Mouse (Mus musculus) forebrain, embryonic 15.5 days (tissue): ENCODE results near the gene Gm49405. TPM values are rescaled to one million over a fixed set of nuclear protein-coding genes. Genes with fewer than 3 reads are reported as not detected.
"Not testable (repeated sequence)": the region's sequence is repeated elsewhere in the genome, so short reads cannot be mapped to it uniquely, and the experiment has no call there.

Experiments used
- ATAC-seq: fragments of 200-750 bp; cut with Nextera tagmentation; replicated peaks from 2 replicates; pipeline ENCODE4 v1.8.0; 2017; ENCODE audit warnings: mild to moderate bottlenecking, moderate TSS enrichment, moderate library complexity
- H3K27ac ChIP-seq: fragments of 300-500 bp; sonication (generic); replicated peaks from 2 replicates; pipeline ENCODE4 v1.5.1; 2015; ENCODE audit warnings: mild to moderate bottlenecking, inconsistent platforms
- H3K27me3 ChIP-seq: fragments of 300-500 bp; sonication (generic); 2 replicates; pipeline ENCODE4 v1.6.1; 2015; ENCODE audit warnings: inconsistent platforms
- H3K36me3 ChIP-seq: fragments of 300-500 bp; sonication (generic); 2 replicates; pipeline ENCODE4 v1.6.1; 2015; ENCODE audit warnings: mild to moderate bottlenecking, inconsistent platforms
- H3K4me1 ChIP-seq: fragments of 300-500 bp; sonication (generic); 2 replicates; pipeline ENCODE4 v1.6.1; 2015; ENCODE audit warnings: inconsistent platforms
- H3K4me2 ChIP-seq: fragments of 300-500 bp; sonication (generic); replicated peaks from 2 replicates; pipeline ENCODE4 v1.6.1; 2015; ENCODE audit warnings: mild to moderate bottlenecking, inconsistent platforms
- H3K4me3 ChIP-seq: fragments of 300-500 bp; sonication (generic); 2 replicates; pipeline ENCODE4 v1.5.1; 2015; ENCODE audit warnings: mild to moderate bottlenecking, inconsistent platforms
- H3K9ac ChIP-seq: fragments of 300-500 bp; sonication (generic); replicated peaks from 2 replicates; pipeline ENCODE4 v1.6.1; 2015; ENCODE audit warnings: mild to moderate bottlenecking, inconsistent platforms
- H3K9me3 ChIP-seq: fragments of 300-500 bp; sonication (generic); 2 replicates; pipeline ENCODE4 v1.6.1; 2016; ENCODE audit warnings: inconsistent platforms
- WGBS: fragments of 180-500 bp; shearing (Covaris S2); methylation state at CpG from one replicate; pipeline ENCODE4 v1.1.7; 2015; ENCODE audit warnings: mixed read lengths; 5-methylcytosine and 5-hydroxymethylcytosine counted together
- polyA plus RNA-seq: library from polyadenylated mRNA; unstranded; fragments of >200 nt; fragmentation: Nextera tagmentation; extraction: Ambion mirVana; gene quantifications from 2 replicates; pipeline ENCODE4 v1.2.1, GENCODE M21; 2015

Gene Gm49405
- polyA plus RNA-seq, 1 experiment from 2014 or later = 6.8 TPM

DNA sequence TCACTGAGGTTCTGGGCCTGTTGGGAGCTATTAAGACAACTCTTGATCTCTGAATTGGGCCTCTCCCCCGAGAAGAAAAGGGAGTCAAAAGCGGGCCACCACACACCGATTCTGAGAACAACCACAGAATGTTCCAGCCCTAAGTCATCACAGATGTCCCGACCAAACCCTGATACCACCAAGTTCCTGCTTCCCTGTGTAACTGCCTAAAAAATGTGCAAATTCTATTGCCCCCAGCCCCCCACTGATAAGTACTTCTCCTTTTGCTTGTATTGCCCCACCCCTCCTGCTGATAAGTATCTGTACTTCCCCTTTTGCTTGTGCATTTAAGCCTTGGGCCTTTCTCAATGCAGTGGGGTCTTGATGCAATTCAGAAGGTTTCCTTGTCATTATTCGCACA lies 43.7 kb downstream of the Gm49405 start:
- not testable (repeated sequence) for H3K36me3 ChIP-seq, H3K9ac ChIP-seq, H3K9me3 ChIP-seq, ATAC-seq, H3K4me1 ChIP-seq, H3K27ac ChIP-seq, H3K4me3 ChIP-seq, H3K27me3 ChIP-seq, H3K4me2 ChIP-seq
- WGBS = 91% methylated on average over 5 of the region's 5 CpGs

DNA sequence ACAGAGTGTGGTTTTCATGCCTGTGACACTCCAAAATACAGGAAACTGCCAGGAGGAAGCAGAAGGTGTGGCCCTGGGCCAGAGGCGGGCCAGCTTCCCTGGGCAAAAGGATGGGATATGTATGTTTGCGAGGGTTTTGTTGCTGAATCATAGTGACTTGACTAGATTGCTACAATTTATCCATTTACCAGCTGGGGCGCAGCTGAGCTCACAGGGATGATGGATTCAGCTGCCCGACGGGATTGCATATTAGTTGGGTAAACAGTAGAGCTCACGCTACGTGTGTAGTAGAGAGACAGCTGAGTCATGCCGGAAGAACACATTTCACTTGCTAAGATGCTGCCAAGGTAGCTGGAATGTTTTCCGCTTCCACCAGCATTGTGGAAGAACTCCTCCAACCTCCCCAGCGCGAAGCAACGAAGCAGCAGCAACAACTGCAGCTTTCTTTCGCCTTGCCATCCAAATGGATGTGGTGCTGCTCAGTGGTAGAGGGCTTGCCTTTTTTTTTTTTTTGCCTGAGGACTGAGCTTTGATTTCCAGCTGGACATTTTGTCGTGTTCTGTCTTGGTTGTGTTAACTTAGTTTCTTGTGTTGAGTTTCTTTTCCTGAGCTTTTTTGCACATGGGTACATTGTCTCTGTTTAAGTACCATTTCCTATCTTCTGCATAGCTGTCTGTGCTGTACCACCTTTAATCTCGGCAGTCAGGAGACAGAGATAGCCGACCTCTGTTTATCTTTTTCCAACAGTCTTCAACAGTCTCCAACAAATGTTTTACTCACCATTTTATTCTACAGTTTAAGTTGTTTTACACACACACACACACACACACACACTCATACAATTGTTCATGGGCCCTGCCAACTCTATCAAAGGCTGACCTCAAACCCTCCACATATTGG lies 45.8 kb downstream of the Gm49405 start, which contains the start of gene Gstp2:
Gstp2 (minus strand) TSS at position 58 of the 900 bp plus-strand sequence.
- Histone ChIP-seq H3K9ac (no peak within 1 kb of the TSS), H3K36me3 (no peaks in the 10 kb centered on the region), H3K9me3 (no peaks in the 10 kb centered on the region), H3K27ac (no peak within 1 kb of the TSS), H3K4me3 (peak within 1 kb of the TSS; percentile 7; the same call in 1 of the 2 replicates), H3K27me3 (no peaks in the 10 kb centered on the region), H3K4me1 (peaks cover 3% of the 10 kb centered on the region; the same call in 1 of the 2 replicates), H3K4me2 (peak within 1 kb of the TSS; percentile 18; the same call in 1 of the 2 replicates)
- 48% methylated on average over 16 of the region's 16 CpGs for WGBS
- no peak for ATAC-seq

GRCm38 (mm10) chr19:4046866-4047254 lies 46.4 kb downstream of the Gm49405 start:
- H3K27me3 ChIP-seq = no peaks in the 10 kb centered on the region
- no peak overlapping the region for H3K9ac ChIP-seq
- no peak overlapping the region for H3K27ac ChIP-seq
- H3K4me1 ChIP-seq = peaks cover 3% of the 10 kb centered on the region; the same call in 1 of the 2 replicates
- 86% methylated on average over 8 of the region's 8 CpGs for WGBS
- H3K9me3 ChIP-seq = no peaks in the 10 kb centered on the region
- H3K4me2 ChIP-seq = no peak overlapping the region
- H3K4me3 ChIP-seq = no peak overlapping the region
- no peaks in the 10 kb centered on the region for H3K36me3 ChIP-seq
- no peak for ATAC-seq

DNA sequence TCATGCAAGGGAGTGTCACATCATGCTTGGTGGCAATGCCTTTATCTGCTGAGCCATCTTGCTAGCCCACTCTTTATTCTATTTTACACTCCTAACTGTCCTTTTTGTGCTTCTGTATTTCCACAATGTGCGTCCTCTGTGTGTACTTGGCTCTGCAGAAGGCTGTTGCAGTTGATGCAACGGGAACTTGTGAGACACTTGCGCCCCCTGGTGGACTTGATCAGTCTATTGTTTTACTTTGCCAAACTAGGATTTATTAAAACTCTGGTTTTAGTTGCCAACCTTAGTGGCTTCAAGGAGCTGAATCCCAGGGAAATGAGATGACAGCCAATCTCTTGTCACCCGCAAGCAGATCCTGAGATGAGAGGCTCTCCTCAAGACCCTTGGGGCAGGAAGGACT lies 47.4 kb downstream of the Gm49405 start:
- Histone ChIP-seq H3K27me3 (no peaks in the 10 kb centered on the region), H3K27ac (no peak overlapping the region), H3K4me3 (no peak overlapping the region), H3K4me1 (peaks cover 3% of the 10 kb centered on the region; the same call in 1 of the 2 replicates), H3K4me2 (no peak overlapping the region), H3K9ac (no peak overlapping the region), H3K36me3 (no peaks in the 10 kb centered on the region), H3K9me3 (no peaks in the 10 kb centered on the region)
- WGBS = 9% methylated on average over 4 of the region's 4 CpGs
- ATAC-seq = no peak

DNA sequence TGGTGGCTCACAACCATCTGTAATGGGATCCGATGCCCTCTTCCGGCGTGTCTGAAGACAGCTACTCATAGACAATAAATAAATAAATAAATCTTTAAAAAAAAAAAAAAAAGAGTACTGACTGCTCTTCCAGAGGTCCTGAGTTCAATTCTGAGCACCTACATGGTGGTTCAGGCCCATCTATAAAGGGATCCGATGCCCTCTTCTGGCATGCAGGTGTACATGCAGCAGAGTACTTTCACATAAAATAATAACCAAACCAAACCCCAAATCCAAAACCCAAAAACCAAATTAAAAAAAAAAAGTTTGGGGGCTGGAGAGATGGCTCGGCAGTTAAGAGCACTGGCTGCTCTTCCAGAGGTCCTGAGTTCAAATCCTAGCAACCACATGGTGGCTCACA lies 48.6 kb downstream of the Gm49405 start:
- ATAC-seq, H3K36me3 ChIP-seq, H3K9ac ChIP-seq, H3K27me3 ChIP-seq, H3K4me3 ChIP-seq, H3K27ac ChIP-seq, H3K4me2 ChIP-seq, H3K4me1 ChIP-seq, H3K9me3 ChIP-seq: not testable (repeated sequence)
- WGBS = 78% methylated on average over 5 of the region's 5 CpGs

GRCm38 (mm10) chr19:4051016-4051415 lies 50.6 kb downstream of the Gm49405 start:
- Histone ChIP-seq H3K4me2 (no peak overlapping the region), H3K9me3 (no peaks in the 10 kb centered on the region), H3K27ac (no peak overlapping the region), H3K4me3 (no peak overlapping the region), H3K4me1 (peaks cover 3% of the 10 kb centered on the region; the same call in 1 of the 2 replicates), H3K9ac (no peak overlapping the region), H3K36me3 (no peaks in the 10 kb centered on the region), H3K27me3 (no peaks in the 10 kb centered on the region)
- WGBS = 95% methylated on average over 5 of the region's 5 CpGs
- no peak for ATAC-seq

DNA sequence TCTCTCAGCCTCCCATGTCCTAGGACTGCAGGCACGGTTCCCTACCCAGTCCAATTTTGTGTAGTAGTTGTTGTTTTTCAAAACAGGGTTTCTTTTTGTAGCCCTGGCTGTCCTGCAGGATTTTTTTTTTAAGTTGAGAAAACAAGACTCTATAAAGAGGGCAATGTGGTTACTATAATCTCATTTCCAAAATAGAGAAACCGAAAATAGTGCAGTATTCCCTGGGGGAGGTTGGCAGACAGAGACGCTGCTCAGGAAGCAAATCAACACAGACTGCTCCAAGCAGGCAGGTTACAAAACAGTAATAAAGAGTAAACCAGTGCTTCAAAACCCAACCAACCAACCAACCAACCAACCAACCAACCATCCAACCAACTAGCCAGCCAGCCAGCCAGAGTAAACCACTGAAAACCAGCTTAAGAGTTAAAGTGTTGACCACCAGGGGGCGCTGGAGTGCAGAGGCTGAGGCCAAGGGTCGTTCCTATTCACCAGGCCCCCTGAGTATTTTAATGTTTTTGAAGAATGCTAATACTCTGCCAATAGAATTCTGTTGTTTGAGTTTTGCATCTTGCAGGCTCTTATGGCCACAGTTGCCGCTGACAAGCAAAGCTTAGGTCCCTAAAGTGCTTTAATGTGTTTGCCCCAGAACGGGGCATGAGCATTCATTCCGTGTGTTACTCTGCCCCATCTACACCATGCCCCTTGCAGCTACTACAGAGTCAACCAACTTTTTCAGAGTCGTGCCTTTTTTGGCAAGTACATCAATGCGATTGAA lies 51.5 kb downstream of the Gm49405 start:
- WGBS = 53% methylated on average over 10 of the region's 10 CpGs
- Histone ChIP-seq H3K27me3 (no peaks in the 10 kb centered on the region), H3K9ac (no peak overlapping the region), H3K9me3 (no peaks in the 10 kb centered on the region), H3K27ac (no peak overlapping the region), H3K4me2 (no peak overlapping the region), H3K4me3 (no peak overlapping the region), H3K36me3 (no peaks in the 10 kb centered on the region), H3K4me1 (no peaks in the 10 kb centered on the region)
- no peak for ATAC-seq

GRCm38 (mm10) chr19:4052516-4053030 lies 52.1 kb downstream of the Gm49405 start:
- Histone ChIP-seq H3K9ac (no peak overlapping the region), H3K9me3 (no peaks in the 10 kb centered on the region), H3K4me3 (no peak overlapping the region), H3K4me1 (no peaks in the 10 kb centered on the region), H3K4me2 (no peak overlapping the region), H3K27me3 (no peaks in the 10 kb centered on the region), H3K36me3 (no peaks in the 10 kb centered on the region), H3K27ac (no peak overlapping the region)
- ATAC-seq = no peak
- WGBS = 84% methylated on average over 5 of the region's 5 CpGs

GRCm38 (mm10) chr19:4054613-4055012 lies 54.2 kb downstream of the Gm49405 start:
- 88% methylated on average over 5 of the region's 5 CpGs for WGBS
- ATAC-seq = no peak

More at GRCm38 (mm10) chr19:4054613-4055012, 54.2 kb downstream of the Gm49405 start:
- no peaks in the 10 kb centered on the region for H3K27me3 ChIP-seq
- no peaks in the 10 kb centered on the region for H3K4me1 ChIP-seq
- no peak overlapping the region for H3K4me2 ChIP-seq
- no peaks in the 10 kb centered on the region for H3K36me3 ChIP-seq
- no peak overlapping the region for H3K4me3 ChIP-seq
- no peak overlapping the region for H3K27ac ChIP-seq
- no peak overlapping the region for H3K9ac ChIP-seq
- no peaks in the 10 kb centered on the region for H3K9me3 ChIP-seq

Other genes starting within 250 kb of the Gm49405 start
- gene Kmt5b, start 233.2 kb upstream of the Gm49405 start, polyA plus RNA-seq = 52.3 and 62.9 TPM in 2 replicates
- gene Chka, start 148.9 kb upstream of the Gm49405 start, polyA plus RNA-seq = 62.4 and 62.5 TPM in 2 replicates
- 11.9 and 13.3 TPM in 2 replicates for gene Tcirg1, start 93.5 kb upstream of the Gm49405 start, polyA plus RNA-seq
- 195 and 201 TPM in 2 replicates for gene Ndufs8, start 87.9 kb upstream of the Gm49405 start, polyA plus RNA-seq
- 1.5 and 1.8 TPM in 2 replicates for gene Aldh3b1, start 70.8 kb upstream of the Gm49405 start, polyA plus RNA-seq
- 6.6 and 6.9 TPM in 2 replicates for gene Unc93b1, start 65.4 kb upstream of the Gm49405 start, polyA plus RNA-seq
- not detected in 2 replicates for gene Aldh3b3, start 42.0 kb upstream of the Gm49405 start, polyA plus RNA-seq
- gene Aldh3b2, start 28.3 kb upstream of the Gm49405 start, polyA plus RNA-seq = 0.22 and 0.28 TPM in 2 replicates
- 1.3 and 1.4 TPM in 2 replicates for gene Acy3, start 14.1 kb upstream of the Gm49405 start, polyA plus RNA-seq
- 0.13 TPM in 1 of 2 replicates, not detected in the other for gene Tbx10, start 7.9 kb upstream of the Gm49405 start, polyA plus RNA-seq
- 36.0 and 40.8 TPM in 2 replicates for gene Nudt8, start within 50 bp of the Gm49405 start, polyA plus RNA-seq
- 9.0 and 11.1 TPM in 2 replicates for gene Doc2g, start 2.7 kb downstream of the Gm49405 start, polyA plus RNA-seq
- 225 and 228 TPM in 2 replicates for gene Ndufv1, start 12.2 kb downstream of the Gm49405 start, polyA plus RNA-seq
- 421 and 426 TPM in 2 replicates for gene Gstp1, start 37.4 kb downstream of the Gm49405 start, polyA plus RNA-seq
- 1.3 and 4.6 TPM in 2 replicates for gene Gstp2, start 45.4 kb downstream of the Gm49405 start, polyA plus RNA-seq
- gene Gstp3, start 58.9 kb downstream of the Gm49405 start, polyA plus RNA-seq = not detected in 2 replicates
- gene Cabp2, start 81.0 kb downstream of the Gm49405 start, polyA plus RNA-seq = not detected in 2 replicates
- 82.1 and 83.2 TPM in 2 replicates for gene Cdk2ap2, start 96.6 kb downstream of the Gm49405 start, polyA plus RNA-seq
- 40.7 and 47.2 TPM in 2 replicates for gene Pitpnm1, start 99.4 kb downstream of the Gm49405 start, polyA plus RNA-seq
- gene Aip, start 125.2 kb downstream of the Gm49405 start, polyA plus RNA-seq = 90.1 and 92.5 TPM in 2 replicates
- gene Gpr152, start 139.2 kb downstream of the Gm49405 start, polyA plus RNA-seq = not detected in 2 replicates
- gene Cabp4, start 143.4 kb downstream of the Gm49405 start, polyA plus RNA-seq = 0.10 and 0.15 TPM in 2 replicates
- gene Coro1b, start 148.0 kb downstream of the Gm49405 start, polyA plus RNA-seq = 144 and 145 TPM in 2 replicates
- 0.59 and 1.1 TPM in 2 replicates for gene Ptprcap, start 153.0 kb downstream of the Gm49405 start, polyA plus RNA-seq
- gene Rps6kb2, start 162.7 kb downstream of the Gm49405 start, polyA plus RNA-seq = 54.1 and 54.6 TPM in 2 replicates
- gene Carns1, start 174.9 kb downstream of the Gm49405 start, polyA plus RNA-seq = 3.4 and 4.2 TPM in 2 replicates
- gene Tbc1d10c, start 190.7 kb downstream of the Gm49405 start, polyA plus RNA-seq = 0.70 and 0.86 TPM in 2 replicates
- gene Ppp1ca, start 191.4 kb downstream of the Gm49405 start, polyA plus RNA-seq = 560 and 578 TPM in 2 replicates
- gene Rad9a, start 201.0 kb downstream of the Gm49405 start, polyA plus RNA-seq = 22.6 and 25.2 TPM in 2 replicates
- gene Clcf1, start 213.6 kb downstream of the Gm49405 start, polyA plus RNA-seq = 0.39 and 0.43 TPM in 2 replicates
- not detected in 2 replicates for gene AC109138.7, start 213.7 kb downstream of the Gm49405 start, polyA plus RNA-seq
- 17.2 and 18.1 TPM in 2 replicates for gene Pold4, start 231.3 kb downstream of the Gm49405 start, polyA plus RNA-seq